Mouse (Mus musculus): ENCODE data around the gene Gm20604. TPM values are rescaled to one million over a fixed set of nuclear protein-coding genes. Genes with fewer than 3 reads are reported as not detected.

Gm20604 gene
- polyA plus RNA-seq, 1 experiment from 2014 or later = 47.9 TPM

DNA sequence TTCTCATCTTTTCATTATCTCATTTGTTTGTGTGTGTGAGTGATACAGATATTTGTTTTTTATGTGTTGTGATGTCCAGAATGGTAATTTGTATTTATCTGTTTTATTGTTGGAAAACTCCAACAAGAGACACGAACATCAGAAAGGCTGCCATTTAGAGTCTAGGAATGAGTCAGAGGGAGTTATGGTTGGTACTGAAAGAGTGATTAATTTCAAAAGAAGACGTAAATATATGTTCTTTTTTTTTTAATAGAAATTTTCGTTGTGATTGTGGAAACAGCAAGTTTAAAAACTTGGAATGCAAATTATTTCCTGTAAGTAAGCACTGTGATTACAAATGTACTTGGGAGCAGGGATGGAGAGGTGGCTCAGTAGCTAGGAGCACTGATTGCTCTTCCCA, 3.2 kb upstream of the Gm20604 start:
- Histone ChIP-seq H3K9ac (no peak overlapping the region), H3K36me3 (replicated peaks) (peaks cover 12% of the 10 kb centered on the region; the same call in 1 of the 2 replicates), H3K4me2 (no peak overlapping the region), H3K4me3 (no peak overlapping the region), H3K9me3 (no peaks in the 10 kb centered on the region), H3K27ac (no peak overlapping the region), H3K4me1 (peaks cover 21% of the 10 kb centered on the region), H3K27me3 (replicated peaks) (no peaks in the 10 kb centered on the region)
- no peak for ATAC-seq (replicated peaks)
- WGBS = 95% methylated on average over 3 of the region's 3 CpGs

GRCm38 (mm10) chr12:102758936-102759335, 464 bp upstream of the Gm20604 start:
- Histone ChIP-seq H3K9me3 (no peaks in the 10 kb centered on the region), H3K27ac (no peak overlapping the region), H3K4me1 (peaks cover 33% of the 10 kb centered on the region), H3K36me3 (replicated peaks) (peaks cover 4% of the 10 kb centered on the region; the same call in 1 of the 2 replicates), H3K27me3 (replicated peaks) (no peaks in the 10 kb centered on the region), H3K4me3 (peak overlapping the region; percentile 85), H3K4me2 (peak overlapping the region; percentile 81), H3K9ac (peak overlapping the region; percentile 83)
- WGBS = 1% methylated on average over 5 of the region's 5 CpGs
- no peak for ATAC-seq (replicated peaks)

- Histone ChIP-seq H3K27ac (peak within 1 kb of the TSS; percentile 89), H3K9me3 (no peaks in the 10 kb centered on the region), H3K27me3 (replicated peaks) (no peaks in the 10 kb centered on the region), H3K9ac (peak within 1 kb of the TSS; percentile 83), H3K4me3 (peak within 1 kb of the TSS; percentile 85), H3K4me1 (peaks cover 33% of the 10 kb centered on the region), H3K4me2 (peak within 1 kb of the TSS; percentile 81), H3K36me3 (replicated peaks) (no peaks in the 10 kb centered on the region; the same call in 1 of the 2 replicates)
- ATAC-seq (replicated peaks) = peak; percentile 97
- under 1% methylated on average over 73 of the region's 73 CpGs for WGBS
Measured at GRCm38 (mm10) chr12:102757689-102758402, 626 bp downstream of the Gm20604 start, which contains the start of the genes Gm28051, Gon7 and Ubr7. Gene Gm28051 (minus strand): TSS chr12:102757765. Gene Gon7 (minus strand): TSS chr12:102757803. Gene Ubr7 (plus strand): TSS chr12:102757967.

GRCm38 (mm10) chr12:102757055-102757688, 1.3 kb downstream of the Gm20604 start:
- H3K4me1 ChIP-seq = peaks cover 33% of the 10 kb centered on the region
- no peaks in the 10 kb centered on the region for H3K9me3 ChIP-seq
- WGBS = 1% methylated on average over 46 of the region's 46 CpGs
- ATAC-seq (replicated peaks) = peak; percentile 90
- H3K4me2 ChIP-seq = peak overlapping the region; percentile 69
- peak overlapping the region; percentile 57 for H3K9ac ChIP-seq
- peak overlapping the region; percentile 85 for H3K4me3 ChIP-seq
- peak overlapping the region; percentile 89 for H3K27ac ChIP-seq
- no peaks in the 10 kb centered on the region for H3K27me3 ChIP-seq (replicated peaks)
- H3K36me3 ChIP-seq (replicated peaks) = no peaks in the 10 kb centered on the region

- Histone ChIP-seq H3K36me3 (replicated peaks) (no peaks in the 10 kb centered on the region), H3K9ac (no peak overlapping the region), H3K27me3 (replicated peaks) (no peaks in the 10 kb centered on the region), H3K4me1 (peaks cover 33% of the 10 kb centered on the region), H3K4me2 (peak overlapping the region; percentile 69), H3K27ac (no peak overlapping the region), H3K9me3 (no peaks in the 10 kb centered on the region), H3K4me3 (peak overlapping the region; percentile 85)
- ATAC-seq (replicated peaks) = no peak
- WGBS = 88% methylated on average over 7 of the region's 7 CpGs
Measured at GRCm38 (mm10) chr12:102756304-102756703, 2.2 kb downstream of the Gm20604 start.

- Histone ChIP-seq H3K4me2 (no peak overlapping the region), H3K36me3 (replicated peaks) (no peaks in the 10 kb centered on the region), H3K4me1 (peaks cover 12% of the 10 kb centered on the region), H3K9me3 (no peaks in the 10 kb centered on the region), H3K9ac (no peak overlapping the region), H3K27ac (no peak overlapping the region), H3K27me3 (replicated peaks) (no peaks in the 10 kb centered on the region), H3K4me3 (no peak overlapping the region)
- WGBS = 93% methylated on average over 3 of the region's 3 CpGs
- ATAC-seq (replicated peaks) = no peak
Measured at GRCm38 (mm10) chr12:102748256-102748655, 10.2 kb downstream of the Gm20604 start.

GRCm38 (mm10) chr12:102744839-102745238, 13.6 kb downstream of the Gm20604 start:
- no peak for ATAC-seq (replicated peaks)
- 66% methylated on average over 6 of the region's 6 CpGs for WGBS
- H3K4me3 ChIP-seq = peak overlapping the region; percentile 83

GRCm38 (mm10) chr12:102743589-102744574, 14.6 kb downstream of the Gm20604 start, which contains the start of the genes Moap1 and Tmem251:
Gene Moap1 (minus strand): TSS chr12:102743661.
Gene Tmem251 (plus strand): TSS chr12:102743762.
- WGBS = under 1% methylated on average over 63 of the region's 63 CpGs

More at GRCm38 (mm10) chr12:102744839-102745238, 13.6 kb downstream of the Gm20604 start:
- Histone ChIP-seq H3K27ac (no peak overlapping the region), H3K4me1 (peaks cover 29% of the 10 kb centered on the region), H3K4me2 (peak overlapping the region; percentile 88), H3K9me3 (no peaks in the 10 kb centered on the region), H3K36me3 (replicated peaks) (no peaks in the 10 kb centered on the region), H3K27me3 (replicated peaks) (no peaks in the 10 kb centered on the region), H3K9ac (no peak overlapping the region)

DNA sequence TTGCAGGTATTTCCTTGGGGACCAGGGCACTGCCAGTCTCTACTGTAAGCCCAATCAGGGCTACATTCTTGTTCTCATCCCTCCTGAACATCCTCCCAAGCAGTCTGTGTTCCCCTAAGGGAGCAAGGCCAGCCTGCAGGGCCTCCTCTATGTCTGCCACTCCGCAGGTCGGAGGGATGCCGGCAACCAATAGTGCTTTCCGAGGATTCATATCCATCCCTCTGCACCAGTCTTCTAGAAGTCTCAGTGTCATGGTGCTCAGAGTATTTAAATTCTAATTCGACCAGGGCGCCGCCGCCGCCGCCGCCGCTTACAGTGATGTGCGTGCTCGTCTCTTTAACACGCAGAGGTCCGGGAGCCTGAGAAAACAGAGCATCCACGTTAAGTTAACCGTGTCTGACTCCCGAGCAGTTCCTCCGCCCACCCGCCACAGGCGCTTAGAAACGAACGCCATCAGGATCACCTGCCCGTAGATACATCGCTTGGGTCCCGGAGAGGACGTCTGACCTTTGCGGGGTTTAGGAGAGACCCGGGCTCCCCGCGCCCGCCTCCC, 15.4 kb downstream of the Gm20604 start:
- Histone ChIP-seq H3K27me3 (replicated peaks) (no peaks in the 10 kb centered on the region), H3K27ac (peak overlapping the region; percentile 96), H3K4me3 (peak overlapping the region; percentile 83), H3K36me3 (replicated peaks) (no peaks in the 10 kb centered on the region), H3K9ac (peak overlapping the region; percentile 88), H3K9me3 (no peaks in the 10 kb centered on the region), H3K4me1 (peaks cover 29% of the 10 kb centered on the region), H3K4me2 (peak overlapping the region; percentile 88)
- ATAC-seq (replicated peaks) = peak; percentile 71
- WGBS = under 1% methylated on average over 33 of the region's 33 CpGs

More at GRCm38 (mm10) chr12:102743589-102744574, 14.6 kb downstream of the Gm20604 start, which contains the start of the genes Moap1 and Tmem251:
- Histone ChIP-seq H3K4me1 (peaks cover 29% of the 10 kb centered on the region), H3K9me3 (no peaks in the 10 kb centered on the region), H3K4me2 (peak within 1 kb of the TSS; percentile 88), H3K9ac (peak within 1 kb of the TSS; percentile 88), H3K4me3 (peak within 1 kb of the TSS; percentile 83), H3K36me3 (replicated peaks) (no peaks in the 10 kb centered on the region), H3K27ac (peak within 1 kb of the TSS; percentile 96), H3K27me3 (replicated peaks) (no peaks in the 10 kb centered on the region)
- ATAC-seq (replicated peaks) = peak; percentile 97

- Histone ChIP-seq H3K27ac (no peak overlapping the region), H3K9ac (no peak overlapping the region), H3K27me3 (replicated peaks) (no peaks in the 10 kb centered on the region), H3K9me3 (no peaks in the 10 kb centered on the region), H3K36me3 (replicated peaks) (no peaks in the 10 kb centered on the region), H3K4me3 (peak overlapping the region; percentile 83; the same call in 1 of the 2 replicates), H3K4me2 (peak overlapping the region; percentile 88; the same call in 1 of the 2 replicates), H3K4me1 (peaks cover 29% of the 10 kb centered on the region)
- ATAC-seq (replicated peaks) = no peak
- WGBS = 92% methylated on average over 7 of the region's 7 CpGs
Measured at GRCm38 (mm10) chr12:102742056-102742455, 16.4 kb downstream of the Gm20604 start.

DNA sequence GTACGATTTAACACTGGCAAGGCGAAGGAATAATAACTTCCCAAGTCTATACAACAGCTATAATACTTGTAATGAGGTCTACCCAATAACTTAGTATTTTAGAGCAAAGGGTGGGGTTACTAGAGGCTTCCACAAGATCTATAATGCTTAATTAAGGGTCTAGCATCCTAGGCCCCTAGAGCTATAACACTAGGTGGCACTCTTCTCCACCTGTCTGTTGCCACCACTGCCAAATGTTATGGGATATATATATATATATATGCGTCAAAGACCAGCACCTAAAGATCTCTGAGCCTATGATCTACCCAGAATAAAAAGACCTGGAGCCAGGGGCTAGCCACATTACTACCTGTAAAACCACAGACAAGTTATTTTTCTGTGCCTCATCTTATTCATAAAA, 18.2 kb downstream of the Gm20604 start:
- Histone ChIP-seq H3K4me1 (peaks cover 27% of the 10 kb centered on the region), H3K36me3 (replicated peaks) (no peaks in the 10 kb centered on the region), H3K9ac (no peak overlapping the region), H3K27me3 (replicated peaks) (no peaks in the 10 kb centered on the region), H3K4me2 (no peak overlapping the region), H3K27ac (no peak overlapping the region), H3K9me3 (no peaks in the 10 kb centered on the region), H3K4me3 (no peak overlapping the region)
- 66% methylated on average over 3 of the region's 3 CpGs for WGBS
- ATAC-seq (replicated peaks) = no peak

Data from midbrain, embryonic 15.5 days (tissue).